Comparison of ENCODE assay signal across 11 mouse cellular contexts in the genomic region with DNA sequence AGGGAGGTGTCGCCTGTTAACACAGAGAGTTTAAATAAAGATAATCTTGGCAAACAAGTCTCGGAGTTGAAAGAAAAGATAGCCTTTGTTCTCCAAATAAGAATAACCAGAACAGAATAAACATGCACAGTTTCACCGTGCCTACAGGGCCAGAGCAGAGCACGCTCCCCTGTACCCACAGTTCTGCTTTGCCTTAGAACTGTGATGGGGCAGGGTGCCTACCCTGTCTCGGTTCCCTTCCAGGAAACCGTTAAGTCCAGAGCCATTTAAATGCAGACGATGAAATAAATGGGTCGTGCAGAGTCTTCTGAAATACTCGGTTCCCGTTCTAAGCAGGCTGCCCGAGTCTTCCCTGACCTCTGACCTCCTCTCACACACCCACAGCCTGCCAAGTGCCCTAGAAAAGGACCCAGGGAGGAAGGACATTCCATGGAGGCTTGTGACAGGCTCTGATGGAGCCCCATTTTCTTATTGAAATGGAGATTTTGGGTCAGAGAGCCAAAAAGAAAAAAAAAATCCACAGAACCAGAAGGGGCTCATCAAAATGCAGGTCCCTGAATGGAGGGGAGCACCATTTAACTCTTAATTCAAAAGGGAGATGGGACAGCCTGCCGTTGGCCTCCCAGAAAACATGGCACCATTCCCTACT.
A peak's percentile ranks its signal among the peaks of the same experiment; 100 is the strongest.
DNase-seq lines count a peak whose midpoint lies in the region; ATAC-seq and TF ChIP-seq lines count a peak whose summit lies in the region.
"Had no signal": no experiment of that assay in that cellular context is flagged by ENCODE, and none has a peak within 500 bp of the region (broad histone marks: within the 10 kb centered on the region; RNA-seq: fewer than 3 reads in every experiment).

No protein-coding gene starts in this region.

- 49% methylated on average over 12 of the region's 12 CpGs for WGBS in neural tube, embryonic 13.5 days
- 56% methylated on average over 12 of the region's 12 CpGs for WGBS in stomach, postnatal 0 days

- intact Hi-C loops in left cerebral cortex, postnatal 4 days (cut with DNase I): no loop called here

- no peak overlapping the region for H3K4me2 ChIP-seq in neural tube, embryonic 13.5 days
- H3K4me2 ChIP-seq in stomach, postnatal 0 days (replicated peaks; ENCODE audit: low read depth): no peak overlapping the region
- H3K4me2 ChIP-seq: liver, embryonic 13.5 days; midbrain, embryonic 12.5 days had no signal

- TF ChIP-seq EP300 in stomach, postnatal 0 days (optimal IDR thresholded peaks at IDR 0.05): no peak

- peak; percentile 61 for ATAC-seq in neural tube, embryonic 13.5 days (ENCODE audit: low read depth)
- 0 out of 2 replicates have a peak, but pooled peaks have one; percentile 42 for ATAC-seq in stomach, postnatal 0 days (ENCODE audit: low FRiP score, low TSS enrichment)

- no peak overlapping the region for H3K9ac ChIP-seq in neural tube, embryonic 13.5 days
- no peak overlapping the region for H3K9ac ChIP-seq in stomach, postnatal 0 days (ENCODE audit: low read length)
- H3K9ac ChIP-seq: liver, embryonic 13.5 days; midbrain, embryonic 12.5 days had no signal

- TF ChIP-seq CTCF in stomach, postnatal 0 days (IDR thresholded peaks at IDR 0.05; ENCODE audit: low read depth): no peak

- H3K27me3 ChIP-seq in neural tube, embryonic 13.5 days: no peaks in the 10 kb centered on the region
- no peaks in the 10 kb centered on the region for H3K27me3 ChIP-seq in stomach, postnatal 0 days (ENCODE audit: control insufficient read depth, insufficient read depth, low read length)
- H3K27me3 ChIP-seq: liver, embryonic 13.5 days; midbrain, embryonic 12.5 days had no signal

- H3K36me3 ChIP-seq in neural tube, embryonic 13.5 days: no peaks in the 10 kb centered on the region
- no peaks in the 10 kb centered on the region for H3K36me3 ChIP-seq in stomach, postnatal 0 days (ENCODE audit: control insufficient read depth, insufficient read depth, low read length)
- H3K36me3 ChIP-seq: liver, embryonic 13.5 days; midbrain, embryonic 12.5 days had no signal

- no peak overlapping the region for H3K4me3 ChIP-seq in neural tube, embryonic 13.5 days
- no peak overlapping the region for H3K4me3 ChIP-seq in stomach, postnatal 0 days (ENCODE audit: low read depth, low read length)
- H3K4me3 ChIP-seq: erythroblast, embryonic 14.5 days; liver, embryonic 13.5 days; midbrain, embryonic 12.5 days had no signal

- DNase-seq in embryo, embryonic 10.5 days (ENCODE audit: low spot score): peak; percentile 27
- no peak for DNase-seq in embryo, embryonic 10 days (ENCODE audit: low spot score)
- DNase-seq in neural tube, embryonic 10.5 days (ENCODE audit: extremely low spot score, low spot score): no peak
- DNase-seq in left cerebral cortex, postnatal 4 days: peak; percentile 11
- DNase-seq in stomach, postnatal 0 days (ENCODE audit: low spot score): peak; percentile 31
- no peak for DNase-seq in embryo, embryonic 11 days
- DNase-seq in gastrocnemius, adult 8-10 months (ENCODE audit: low spot score in 2 of 2): no peak
- DNase-seq: liver, embryonic 13.5 days had no signal

- no peak overlapping the region for H3K27ac ChIP-seq in neural tube, embryonic 13.5 days (replicated peaks)
- H3K27ac ChIP-seq in stomach, postnatal 0 days (replicated peaks): no peak overlapping the region
- H3K27ac ChIP-seq: liver, embryonic 13.5 days; midbrain, embryonic 12.5 days had no signal

- no peaks in the 10 kb centered on the region for H3K4me1 ChIP-seq in neural tube, embryonic 13.5 days (replicated peaks)
- H3K4me1 ChIP-seq in stomach, postnatal 0 days (replicated peaks; ENCODE audit: control insufficient read depth, insufficient read depth): no peaks in the 10 kb centered on the region
- H3K4me1 ChIP-seq: liver, embryonic 13.5 days had no signal

- H3K9me3 ChIP-seq in neural tube, embryonic 13.5 days: no peaks in the 10 kb centered on the region
- no peaks in the 10 kb centered on the region for H3K9me3 ChIP-seq in stomach, postnatal 0 days (ENCODE audit: control insufficient read depth, low read length)
- H3K9me3 ChIP-seq: midbrain, embryonic 12.5 days had no signal

Comparison
In these comparisons a context has a peak if more than half of its experiments do, and no peak if none do; other contexts are left out.
1. DNase-seq: peak in embryo, embryonic 10.5 days (single experiment), left cerebral cortex, postnatal 4 days (single experiment) and stomach, postnatal 0 days (single experiment); none in embryo, embryonic 10 days (single experiment), neural tube, embryonic 10.5 days (single experiment), embryo, embryonic 11 days (single experiment) and gastrocnemius, adult 8-10 months (0 of 2).